Mouse (Mus musculus): ENCODE results near the gene Dctn1.
A peak's percentile ranks its signal among the peaks of the same experiment; 100 is the strongest.

- TF ChIP-seq CTCF (IDR thresholded peaks at IDR 0.05; ENCODE audit: low read depth) (0 out of 2 replicates have a peak, but pooled peaks have one; percentile 15), EP300 (IDR thresholded peaks at IDR 0.05; ENCODE audit: low read depth) (no peak)
These were observed 43.6 kb upstream of the Dctn1 start for GRCm38 (mm10) chr6:83121863-83122710.

All from liver, embryonic 14.5 days (tissue).